Mouse (Mus musculus) retina, embryonic 14.5 days (tissue): ENCODE measurements around the gene Fam186b.

Source experiments
- DNase-seq: peaks from one replicate; pipeline ENCODE4 v3.0.0-alpha.2; 2015; ENCODE audit warnings: low spot score

Gene Fam186b

GRCm38 (mm10) chr15:99320168-99320674 is 24.5 kb upstream of the Fam186b start:
- DNase-seq: no peak

GRCm38 (mm10) chr15:99319411-99319871 is 23.8 kb upstream of the Fam186b start:
- DNase-seq: no peak

GRCm38 (mm10) chr15:99318861-99319410 is 23.2 kb upstream of the Fam186b start:
- no peak for DNase-seq

- no peak for DNase-seq
Observed at GRCm38 (mm10) chr15:99318071-99318470, 22.4 kb upstream of the Fam186b start.

- no peak for DNase-seq
Observed at GRCm38 (mm10) chr15:99317267-99317651, 21.6 kb upstream of the Fam186b start.

GRCm38 (mm10) chr15:99316314-99317266 is 20.9 kb upstream of the Fam186b start:
- DNase-seq: peak; percentile 87

- DNase-seq: no peak
Observed at GRCm38 (mm10) chr15:99314891-99315290, 19.2 kb upstream of the Fam186b start.

GRCm38 (mm10) chr15:99310617-99311016 is 14.9 kb upstream of the Fam186b start:
- DNase-seq: no peak

- DNase-seq: no peak
Observed at GRCm38 (mm10) chr15:99309549-99309948, 13.9 kb upstream of the Fam186b start.

GRCm38 (mm10) chr15:99307476-99307875 is 11.8 kb upstream of the Fam186b start:
- DNase-seq: no peak

- DNase-seq: no peak
Observed at GRCm38 (mm10) chr15:99296213-99296612, 525 bp upstream of the Fam186b start.

GRCm38 (mm10) chr15:99294813-99295374 is 794 bp downstream of the Fam186b start, which contains the start of gene Prpf40b:
Gene Prpf40b, plus strand, starts transcription at chr15:99295087.
- DNase-seq: peak; percentile 93

GRCm38 (mm10) chr15:99294287-99294686 is 1.4 kb downstream of the Fam186b start:
- DNase-seq: no peak

- no peak for DNase-seq
Observed at GRCm38 (mm10) chr15:99290586-99290985, 5.1 kb downstream of the Fam186b start.

GRCm38 (mm10) chr15:99285189-99285535 is 10.5 kb downstream of the Fam186b start:
- DNase-seq: no peak

GRCm38 (mm10) chr15:99284527-99285188 is 11.0 kb downstream of the Fam186b start:
- peak; percentile 47 for DNase-seq

- no peak for DNase-seq
Observed at GRCm38 (mm10) chr15:99283456-99283855, 12.2 kb downstream of the Fam186b start.

GRCm38 (mm10) chr15:99278271-99278670 is 17.4 kb downstream of the Fam186b start:
- DNase-seq: no peak

- DNase-seq: no peak
Observed at GRCm38 (mm10) chr15:99276095-99276494, 19.6 kb downstream of the Fam186b start.

GRCm38 (mm10) chr15:99265679-99266078 is 30.0 kb downstream of the Fam186b start:
- peak; percentile 92 for DNase-seq

- DNase-seq: no peak
Observed at GRCm38 (mm10) chr15:99264363-99264762, 31.3 kb downstream of the Fam186b start.

- DNase-seq: no peak
Observed at GRCm38 (mm10) chr15:99262702-99263101, 33.0 kb downstream of the Fam186b start.
